Mouse (Mus musculus) liver, postnatal 0 days (tissue): ENCODE measurements around the gene Drc1. TPM values are rescaled to one million over a fixed set of nuclear protein-coding genes. Genes with fewer than 3 reads are reported as not detected.

Experiments
- ATAC-seq: fragments of 200-750 bp; cut with Nextera tagmentation; 2 replicates; pipeline ENCODE4 v1.8.0; 2017; ENCODE audit warnings: mild to moderate bottlenecking, moderate library complexity
- DNase-seq: peaks from one replicate; pipeline ENCODE4 v3.0.0-alpha.2; 2016
- H3K27ac ChIP-seq: fragments of 300-500 bp; sonication (generic); 2 replicates; pipeline ENCODE4 v1.5.1; 2014; ENCODE audit warnings: antibody characterized with exemption, moderate library complexity, mild to moderate bottlenecking, low read depth
- H3K27me3 ChIP-seq: fragments of 300-500 bp; sonication (generic); 2 replicates; pipeline ENCODE4 v1.6.1; 2014; ENCODE audit warnings: low read length, control low read depth, mixed read lengths; ENCODE audit not compliant: insufficient read depth
- H3K36me3 ChIP-seq: fragments of 300-500 bp; sonication (generic); replicated peaks from 2 replicates; pipeline ENCODE4 v1.6.1; 2014; ENCODE audit warnings: mild to moderate bottlenecking, control low read depth, low read length, moderate library complexity, mixed read lengths; ENCODE audit not compliant: insufficient read depth
- H3K4me1 ChIP-seq: fragments of 300-500 bp; sonication (generic); 2 replicates; pipeline ENCODE4 v1.6.1; 2014; ENCODE audit warnings: antibody characterized with exemption, mild to moderate bottlenecking, control low read depth; ENCODE audit not compliant: insufficient read depth
- H3K4me2 ChIP-seq: fragments of 300-500 bp; sonication (generic); 2 replicates; pipeline ENCODE4 v1.6.1; 2014; ENCODE audit warnings: low read depth, mild to moderate bottlenecking, low read length, moderate library complexity, mixed read lengths
- H3K4me3 ChIP-seq: fragments of 300-500 bp; sonication (generic); 2 replicates; pipeline ENCODE4 v1.5.1; 2014; ENCODE audit warnings: low read depth, low read length
- H3K9ac ChIP-seq: fragments of 300-500 bp; sonication (generic); replicated peaks from 2 replicates; pipeline ENCODE4 v1.6.1; 2014; ENCODE audit warnings: mild to moderate bottlenecking, moderate library complexity
- H3K9me3 ChIP-seq: fragments of 300-500 bp; sonication (generic); 2 replicates; pipeline ENCODE4 v1.6.1; 2016; ENCODE audit warnings: mild to moderate bottlenecking, control low read depth, low read length, mixed read lengths
- CTCF ChIP-seq: sonication (generic); IDR thresholded peaks from 2 replicates; pipeline ENCODE4 v1.5.1; 2016; ENCODE audit warnings: antibody characterized with exemption, low read depth
- EP300 ChIP-seq: IDR thresholded peaks from 2 replicates; pipeline ENCODE4 v1.6.1; 2016; ENCODE audit warnings: antibody characterized with exemption, low read depth, mild to moderate bottlenecking
- WGBS: fragments of 180-500 bp; shearing (Covaris S2); extraction: QIAGEN DNeasy Blood & Tissue Kit; methylation state at CpG from one replicate; pipeline ENCODE4 v1.1.7; 2014; ENCODE audit not compliant: insufficient replicate concordance; 5-methylcytosine and 5-hydroxymethylcytosine counted together
- polyA plus RNA-seq: library from polyadenylated mRNA; unstranded; fragments of >200 nt; fragmentation: Nextera tagmentation; extraction: Ambion mirVana; gene quantifications from 2 replicates; pipeline ENCODE4 v1.2.1, GENCODE M21; 2015

Drc1 gene
- polyA plus RNA-seq, 1 experiment from 2014 or later, result 0.31 TPM

- Histone ChIP-seq H3K36me3 (no peaks in the 10 kb centered on the region), H3K9ac (no peak overlapping the region), H3K4me2 (no peak overlapping the region), H3K27ac (no peak overlapping the region), H3K4me1 (no peaks in the 10 kb centered on the region), H3K27me3 (no peaks in the 10 kb centered on the region), H3K4me3 (no peak overlapping the region), H3K9me3 (no peaks in the 10 kb centered on the region)
- no peak for ATAC-seq
- DNase-seq, result no peak
- TF ChIP-seq EP300, result no peak
- TF ChIP-seq CTCF, result no peak
- 74% methylated on average over 11 of the region's 11 CpGs for WGBS
These were observed 60.6 kb downstream of the Drc1 start for GRCm38 (mm10) chr5:30341601-30342365.

GRCm38 (mm10) chr5:30342601-30343015, 61.4 kb downstream of the Drc1 start:
- peak overlapping the region; percentile 36 for H3K4me2 ChIP-seq
- WGBS, result 19% methylated on average over 17 of the region's 17 CpGs
- no peak for DNase-seq
- no peaks in the 10 kb centered on the region for H3K36me3 ChIP-seq
- TF ChIP-seq CTCF, result no peak
- no peak for TF ChIP-seq EP300
- H3K9ac ChIP-seq, result no peak overlapping the region
- no peaks in the 10 kb centered on the region for H3K4me1 ChIP-seq
- no peaks in the 10 kb centered on the region for H3K9me3 ChIP-seq
- no peak for ATAC-seq
- no peaks in the 10 kb centered on the region for H3K27me3 ChIP-seq
- no peak overlapping the region for H3K4me3 ChIP-seq
- H3K27ac ChIP-seq, result no peak overlapping the region

GRCm38 (mm10) chr5:30343107-30343506, 61.9 kb downstream of the Drc1 start:
- Histone ChIP-seq H3K27me3 (no peaks in the 10 kb centered on the region), H3K36me3 (no peaks in the 10 kb centered on the region), H3K4me2 (peak overlapping the region; percentile 36), H3K4me3 (no peak overlapping the region), H3K9ac (no peak overlapping the region), H3K4me1 (no peaks in the 10 kb centered on the region), H3K27ac (no peak overlapping the region), H3K9me3 (no peaks in the 10 kb centered on the region)
- DNase-seq (peak; percentile 78), ATAC-seq (peak; percentile 83)
- TF ChIP-seq EP300 (no peak), CTCF (peak; percentile 89)
- WGBS, result 10% methylated on average over 9 of the region's 9 CpGs

GRCm38 (mm10) chr5:30343886-30344285, 62.7 kb downstream of the Drc1 start:
- DNase-seq, result no peak
- Histone ChIP-seq H3K9ac (no peak overlapping the region), H3K4me3 (no peak overlapping the region), H3K4me2 (no peak overlapping the region), H3K4me1 (no peaks in the 10 kb centered on the region), H3K9me3 (no peaks in the 10 kb centered on the region), H3K36me3 (no peaks in the 10 kb centered on the region), H3K27me3 (no peaks in the 10 kb centered on the region), H3K27ac (no peak overlapping the region)
- WGBS, result 40% methylated on average over 5 of the region's 5 CpGs
- no peak for ATAC-seq
- no peak for TF ChIP-seq CTCF

- DNase-seq (no peak), ATAC-seq (no peak)
- H3K4me1 ChIP-seq, result no peaks in the 10 kb centered on the region
- H3K9me3 ChIP-seq, result no peaks in the 10 kb centered on the region
- no peak for TF ChIP-seq CTCF
- no peak for TF ChIP-seq EP300
- no peak overlapping the region for H3K9ac ChIP-seq
- no peaks in the 10 kb centered on the region for H3K27me3 ChIP-seq
- WGBS, result 66% methylated on average over 3 of the region's 3 CpGs
- H3K4me2 ChIP-seq, result no peak overlapping the region
- no peak overlapping the region for H3K27ac ChIP-seq
- H3K4me3 ChIP-seq, result no peak overlapping the region
- no peaks in the 10 kb centered on the region for H3K36me3 ChIP-seq
These were observed 72.4 kb downstream of the Drc1 start for GRCm38 (mm10) chr5:30353605-30354004.

- Histone ChIP-seq H3K27me3 (no peaks in the 10 kb centered on the region), H3K4me3 (no peak overlapping the region), H3K9me3 (no peaks in the 10 kb centered on the region), H3K4me1 (no peaks in the 10 kb centered on the region), H3K27ac (no peak overlapping the region), H3K36me3 (no peaks in the 10 kb centered on the region), H3K9ac (no peak overlapping the region), H3K4me2 (no peak overlapping the region)
- ATAC-seq, result no peak
- DNase-seq, result no peak
- TF ChIP-seq CTCF (no peak), EP300 (no peak)
- WGBS, result 65% methylated on average over 7 of the region's 7 CpGs
These were observed 73.9 kb downstream of the Drc1 start for GRCm38 (mm10) chr5:30355114-30355513.
